Mouse (Mus musculus) kidney, adult 11 months (tissue): ENCODE measurements at regions not wholly inside any gene's neighbourhood (a gene's known extent, or its start where the extent isn't known, plus 50 kb on each side); places are given as distances from the start of the nearest gene placed in this dataset.

ENCODE experiments used
- DNase-seq: peaks from one replicate; pipeline ENCODE4 v3.0.0; 2022

DNA sequence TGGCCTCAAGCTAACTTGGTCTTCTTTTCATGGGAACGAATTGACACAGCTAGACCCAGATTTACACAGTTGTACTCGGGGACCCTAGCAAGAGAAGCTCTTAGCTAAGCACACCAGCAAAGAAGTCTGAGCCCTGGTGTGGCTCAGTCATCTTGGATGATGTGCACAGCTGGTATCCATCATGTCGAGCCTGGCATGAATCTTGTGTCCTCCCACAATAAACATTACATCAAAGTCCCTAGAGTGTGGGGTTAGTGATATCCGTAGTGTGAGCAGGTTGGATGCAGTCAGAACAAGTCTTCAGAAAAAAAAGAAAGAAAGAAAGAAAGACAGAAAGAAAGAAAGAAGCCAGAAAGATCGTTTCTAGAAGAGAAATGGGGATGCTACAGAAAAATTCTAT, 52.1 kb upstream of the Hmcn1 start:
- DNase-seq = no peak

DNA sequence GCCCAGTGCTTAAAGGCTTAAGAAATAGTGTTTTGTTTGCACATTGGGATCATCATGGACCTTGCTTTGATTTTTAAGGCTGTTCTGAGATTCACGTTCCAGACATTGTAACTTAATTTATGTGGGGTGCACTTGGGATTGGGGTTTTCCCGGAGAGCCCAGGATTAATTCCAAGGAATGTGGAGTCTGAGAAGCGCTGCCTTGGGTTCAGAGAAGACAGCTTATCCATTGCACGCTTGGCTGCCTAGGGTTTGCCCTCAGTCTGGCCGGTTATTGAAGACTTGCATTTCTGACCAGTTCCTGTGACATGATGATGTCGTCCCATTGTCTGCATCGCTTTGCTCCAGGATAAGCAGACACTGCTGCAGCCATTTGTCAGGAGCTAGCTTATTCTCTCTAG, 53.4 kb upstream of the Hmcn1 start:
- no peak for DNase-seq

DNA sequence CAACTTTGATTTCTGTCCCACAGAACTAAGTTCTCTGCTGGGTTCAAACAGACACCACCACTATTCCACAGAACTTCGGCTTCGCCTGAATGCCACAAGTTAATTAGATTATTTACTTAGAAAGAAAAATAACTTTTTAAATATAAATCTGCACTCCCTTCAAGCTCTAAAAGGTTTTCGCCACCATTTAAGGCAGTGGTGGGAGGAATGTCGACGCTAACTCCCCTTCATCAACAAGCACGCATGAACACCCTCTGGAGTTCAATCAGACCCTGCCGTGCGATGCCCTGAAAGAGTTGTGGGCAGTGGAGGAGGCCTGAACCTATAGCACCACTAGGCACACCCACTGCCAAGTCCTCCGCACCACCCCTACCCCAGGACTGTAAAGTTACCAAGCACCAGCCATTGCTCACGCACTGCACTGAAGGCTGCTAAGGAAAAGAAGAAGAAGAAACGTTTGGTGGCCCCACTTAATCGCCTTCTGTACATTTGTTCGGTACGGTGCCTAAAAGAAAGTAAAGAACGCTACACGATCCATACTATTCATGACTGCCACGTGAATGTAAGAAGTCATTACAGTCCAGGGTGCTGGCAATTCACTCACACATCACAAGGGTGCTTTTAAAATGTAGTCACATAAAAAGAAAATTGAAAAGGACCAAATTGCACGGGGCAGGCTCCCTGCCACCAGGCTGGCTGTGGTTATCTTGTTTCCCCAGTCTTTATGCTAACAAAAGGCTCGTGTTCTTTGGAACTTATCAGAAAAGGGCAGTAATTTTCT, 56.7 kb upstream of the Hmcn1 start:
- no peak for DNase-seq

DNA sequence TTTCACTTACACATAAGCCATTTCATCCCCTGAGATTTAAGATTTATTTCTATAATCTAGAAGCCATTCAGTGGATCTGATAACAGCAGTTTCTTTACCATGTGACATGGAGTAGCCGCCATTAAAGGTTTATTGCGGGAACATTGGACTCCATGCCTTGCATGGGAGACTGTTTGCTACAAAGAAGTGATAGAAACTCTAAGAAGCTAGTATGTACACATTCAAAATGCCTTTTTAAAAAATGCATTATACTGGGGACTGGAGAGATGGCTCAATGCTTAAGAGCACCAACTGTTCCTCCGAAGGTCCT, 57.2 kb upstream of the Hmcn1 start:
- DNase-seq = no peak

DNA sequence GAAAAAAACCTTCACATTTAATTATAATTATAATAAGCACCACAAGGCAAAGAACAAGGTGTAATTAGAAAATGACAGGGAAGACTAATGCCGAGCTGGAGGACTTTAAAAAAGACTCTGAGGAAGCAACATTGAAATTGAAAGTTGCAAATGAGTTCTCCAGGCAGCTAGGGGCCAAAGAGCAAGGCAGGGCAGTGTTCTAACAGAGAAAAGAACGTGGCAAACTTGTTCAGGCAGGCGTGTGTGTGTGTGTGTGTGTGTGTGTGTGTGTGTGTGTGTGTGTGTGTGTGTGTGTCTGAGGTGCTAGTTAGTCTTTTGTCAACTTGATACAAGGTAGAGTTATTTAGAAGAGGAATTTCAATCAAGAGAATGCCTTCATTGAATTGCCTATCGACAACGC, 60.0 kb upstream of the Hmcn1 start:
- DNase-seq = no peak

DNA sequence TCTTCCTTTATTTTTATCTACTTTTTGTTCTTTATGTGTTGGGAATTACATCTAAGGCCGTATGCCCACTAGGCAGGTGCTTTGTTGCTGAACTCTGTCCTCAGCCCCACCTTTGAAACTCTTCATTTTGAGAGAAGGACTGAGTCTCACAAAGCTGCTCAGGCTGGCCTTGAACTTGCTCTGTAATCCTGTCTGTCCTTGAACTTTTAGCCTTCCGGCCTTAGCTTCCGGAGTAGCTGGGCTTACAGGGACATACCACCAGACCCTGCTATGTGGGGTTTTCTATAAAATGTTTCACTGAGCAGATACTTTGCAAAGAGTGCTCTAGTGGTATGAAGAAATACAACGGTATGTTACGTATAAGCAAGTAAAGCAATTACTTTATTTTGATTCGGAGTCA, 62.2 kb upstream of the Hmcn1 start:
- DNase-seq = no peak

DNA sequence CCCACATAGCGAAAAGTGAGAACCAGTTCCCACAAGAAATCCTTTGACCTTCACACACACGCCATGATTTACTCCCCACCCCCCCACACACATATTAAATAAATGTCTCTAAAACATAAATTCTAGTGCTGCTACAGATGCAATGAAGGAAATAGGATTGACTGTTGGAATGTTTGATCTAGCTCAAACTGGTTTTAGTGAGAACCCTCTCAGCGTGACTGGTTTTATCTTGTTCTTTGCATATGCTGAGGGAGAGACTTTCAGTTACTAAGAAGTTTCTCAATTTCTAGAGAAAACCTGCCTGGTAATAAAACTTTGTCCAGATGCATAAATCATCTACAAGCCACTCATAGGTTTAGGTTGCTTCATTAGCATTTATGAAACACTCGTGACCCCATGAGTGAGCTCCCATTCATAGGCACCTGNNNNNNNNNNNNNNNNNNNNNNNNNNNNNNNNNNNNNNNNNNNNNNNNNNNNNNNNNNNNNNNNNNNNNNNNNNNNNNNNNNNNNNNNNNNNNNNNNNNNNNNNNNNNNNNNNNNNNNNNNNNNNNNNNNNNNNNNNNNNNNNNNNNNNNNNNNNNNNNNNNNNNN, 66.4 kb upstream of the Hmcn1 start:
- peak; percentile 42 for DNase-seq

DNA sequence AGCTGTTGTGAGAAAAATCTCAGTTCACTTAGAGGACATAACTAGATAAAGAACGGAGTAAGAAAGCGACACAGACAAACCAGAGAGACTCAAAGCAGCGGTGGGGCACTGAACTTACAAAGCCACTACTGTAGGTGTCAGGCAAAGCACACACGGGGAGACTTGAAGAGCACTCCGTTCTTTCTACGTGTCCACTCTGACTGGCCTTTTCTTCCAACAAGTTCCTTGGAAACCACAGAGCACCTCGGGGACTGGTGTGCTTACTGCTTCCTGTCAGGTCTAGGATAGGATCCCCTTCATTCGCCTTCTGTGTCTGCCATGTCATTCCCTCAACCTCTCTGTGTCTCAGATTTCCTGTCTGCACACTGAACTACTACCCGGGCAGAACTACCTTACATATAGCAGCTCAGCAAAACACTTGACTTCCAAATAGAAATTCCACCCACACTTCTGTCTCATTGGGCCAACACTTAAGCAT, 71.9 kb upstream of the Hmcn1 start:
- DNase-seq = no peak

DNA sequence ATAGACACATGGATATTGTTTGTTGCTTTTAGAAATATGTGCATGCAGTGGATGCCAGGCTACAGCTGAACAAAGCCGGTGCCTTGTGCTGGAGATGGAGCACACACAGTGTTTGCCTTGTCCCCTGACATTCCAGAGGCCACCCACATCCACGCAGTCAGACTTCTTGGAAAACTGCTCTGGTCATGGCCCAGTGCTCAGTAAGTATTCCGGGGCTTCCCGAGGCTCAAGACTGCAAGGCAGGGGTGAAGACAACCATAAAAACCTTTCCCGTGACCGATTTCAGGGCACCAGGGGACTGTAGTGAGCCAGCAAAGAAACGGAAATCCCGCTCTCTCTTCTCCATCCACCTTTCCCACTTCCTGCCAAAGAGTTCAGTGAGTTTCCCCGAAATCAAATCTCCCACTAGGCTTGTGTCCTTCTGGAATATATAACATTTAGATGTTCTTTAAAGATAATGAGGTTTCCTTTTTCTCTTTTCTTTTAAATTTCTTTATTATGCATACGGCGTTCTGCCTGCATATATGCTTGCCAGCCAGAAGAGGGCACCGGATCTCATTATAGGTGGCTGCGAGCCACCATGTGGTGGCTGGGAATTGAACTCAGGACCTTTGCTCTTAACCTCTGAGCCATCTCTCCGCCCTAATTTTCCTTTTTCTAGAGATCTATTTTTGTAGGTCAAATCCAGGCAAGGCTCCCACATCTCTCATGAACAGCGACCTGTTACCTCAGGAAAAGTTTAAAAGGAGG, 73.3 kb upstream of the Hmcn1 start:
- peak; percentile 77 for DNase-seq

DNA sequence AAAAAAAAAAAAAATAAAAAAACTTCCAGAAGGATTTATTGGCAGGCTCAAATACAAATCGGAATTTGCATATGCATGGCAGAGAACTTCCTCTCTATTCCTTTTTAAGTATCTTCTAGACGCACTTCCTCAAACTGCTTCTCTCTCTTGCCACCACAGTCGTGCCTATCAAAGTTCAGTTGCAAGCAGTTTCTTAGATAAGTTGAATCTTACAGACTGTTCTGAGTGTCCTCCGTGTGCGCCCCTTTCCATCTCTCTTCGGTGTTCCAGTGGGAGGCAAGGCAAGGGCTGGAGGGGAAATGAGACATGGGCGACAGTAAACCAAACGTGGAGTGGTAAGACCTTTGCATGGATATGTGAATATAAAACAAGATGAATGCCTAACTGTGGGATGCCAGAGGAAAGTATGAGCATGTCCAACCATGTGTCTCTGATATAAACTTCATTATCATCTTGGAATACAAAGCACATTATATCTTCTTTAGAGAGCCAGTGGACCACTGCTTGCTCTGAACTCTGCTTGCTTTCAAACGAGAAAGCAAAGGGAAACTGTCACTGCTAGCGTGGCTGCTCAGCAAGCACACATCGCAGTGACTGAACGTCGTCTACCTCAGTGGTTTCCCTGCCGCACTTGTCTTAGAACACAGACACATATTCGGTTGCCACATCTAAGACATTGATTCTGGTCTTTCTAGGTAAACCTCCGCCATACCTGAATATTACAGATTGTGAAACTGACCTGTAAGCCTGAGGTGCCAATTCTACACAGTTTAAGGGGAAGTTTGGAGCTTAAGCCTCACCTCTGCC, 81.5 kb upstream of the Hmcn1 start:
- DNase-seq = no peak

DNA sequence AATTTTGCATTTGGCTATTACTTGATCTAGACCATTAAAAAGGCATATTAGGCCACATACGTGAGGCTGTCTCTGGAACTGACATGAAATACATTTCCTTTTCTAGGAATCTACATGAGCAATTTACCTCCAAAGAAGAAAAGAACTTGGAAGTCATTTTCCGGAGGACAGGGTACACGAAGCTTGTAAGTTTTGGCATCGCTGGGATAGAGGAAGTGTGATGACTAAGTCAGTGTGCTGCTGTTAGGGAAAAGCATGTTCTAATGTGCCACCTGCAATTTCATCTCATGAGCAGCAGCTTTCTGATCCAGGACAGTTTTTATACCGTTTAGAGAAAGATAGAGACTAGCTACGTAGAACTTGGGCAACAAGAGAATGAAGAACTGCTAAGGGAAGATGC, 82.3 kb upstream of the Hmcn1 start:
- no peak for DNase-seq

DNA sequence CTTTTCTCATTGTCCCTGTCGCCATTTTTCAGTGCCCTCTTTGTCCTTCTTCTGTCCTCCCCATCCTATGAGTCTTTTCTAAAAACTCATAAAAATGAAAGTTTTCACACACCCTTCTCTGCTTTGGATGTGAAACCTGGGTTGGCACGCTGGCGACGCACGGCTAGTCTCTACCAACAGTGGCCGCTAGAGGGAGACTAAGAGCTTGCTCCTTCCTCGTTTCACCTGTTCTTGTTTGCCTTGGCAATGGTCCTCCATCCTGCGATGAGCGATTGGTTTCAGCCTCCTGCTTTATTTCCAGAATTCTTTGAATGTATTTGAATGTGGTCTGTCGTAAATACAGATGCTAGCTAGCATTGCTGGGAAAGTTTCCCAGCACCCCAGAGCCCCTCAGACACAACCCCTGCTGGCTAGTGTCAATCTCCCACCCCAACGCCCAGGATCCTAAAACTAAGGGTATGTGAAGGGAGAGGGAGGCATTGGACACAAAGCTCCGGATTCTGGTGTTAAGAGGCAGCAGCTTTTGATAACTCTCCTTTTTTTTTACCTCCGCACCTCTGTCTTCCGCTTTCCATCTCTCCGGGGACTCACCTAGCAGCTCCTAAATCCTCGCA, 85.8 kb upstream of the Hmcn1 start:
- DNase-seq = peak; percentile 84

DNA sequence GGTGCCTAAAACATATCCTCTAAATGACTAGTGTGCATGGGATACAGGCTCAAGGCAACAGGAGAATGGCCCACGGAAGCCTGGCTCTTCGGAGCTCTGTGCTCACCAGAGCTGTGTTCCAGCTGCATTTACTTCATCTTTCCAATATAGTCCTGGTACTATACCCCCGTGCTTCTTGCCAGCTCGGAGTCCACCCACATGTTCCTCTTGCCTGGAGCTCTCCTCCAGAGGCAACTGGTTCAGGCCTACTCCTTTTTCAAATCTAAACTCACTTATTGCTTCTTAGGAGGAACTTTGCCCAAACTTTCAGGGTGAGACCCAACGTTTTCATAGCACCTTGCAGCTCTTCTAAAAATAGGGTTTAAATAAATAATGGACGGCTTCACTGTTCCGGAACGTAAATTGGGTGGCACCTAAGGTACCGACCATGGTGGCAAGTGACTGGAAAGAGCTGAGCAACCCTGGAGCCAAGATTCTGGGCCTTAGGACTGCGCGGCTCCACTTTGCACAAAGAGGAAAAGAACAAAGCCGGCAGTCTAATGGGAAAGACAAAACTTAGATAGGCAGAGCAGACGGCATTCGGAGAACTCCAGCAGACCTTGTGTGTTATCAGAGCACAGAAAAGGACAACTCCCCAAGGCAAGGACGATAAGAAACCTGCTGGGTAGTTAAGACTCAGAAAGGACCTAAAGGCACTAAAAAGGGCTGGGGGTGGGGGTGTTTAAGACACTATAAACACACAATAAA, 86.6 kb upstream of the Hmcn1 start:
- DNase-seq = no peak

DNA sequence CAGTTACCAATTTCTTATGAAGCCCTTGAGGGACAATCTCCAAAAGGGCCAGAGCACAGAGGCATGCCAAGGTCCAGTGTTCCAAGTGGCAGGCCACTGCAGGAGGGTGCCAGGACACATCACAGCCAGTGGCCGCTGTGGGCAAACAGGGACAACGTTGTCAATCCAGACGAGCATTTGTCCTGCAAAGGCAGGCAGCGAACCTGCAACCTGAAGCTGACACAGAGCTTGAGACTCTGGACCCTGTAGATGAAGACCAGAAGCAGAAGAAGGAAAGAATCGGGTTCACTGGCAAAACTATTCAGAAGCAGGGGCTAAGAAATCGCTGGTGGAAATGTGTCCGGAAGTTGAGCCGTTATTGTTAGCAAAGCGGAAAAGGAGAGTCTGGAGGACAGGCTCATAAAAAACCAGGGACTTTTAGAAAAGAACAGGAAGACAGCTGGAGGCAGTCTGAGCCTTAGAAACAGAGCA, 87.3 kb upstream of the Hmcn1 start:
- DNase-seq = peak; percentile 48

DNA sequence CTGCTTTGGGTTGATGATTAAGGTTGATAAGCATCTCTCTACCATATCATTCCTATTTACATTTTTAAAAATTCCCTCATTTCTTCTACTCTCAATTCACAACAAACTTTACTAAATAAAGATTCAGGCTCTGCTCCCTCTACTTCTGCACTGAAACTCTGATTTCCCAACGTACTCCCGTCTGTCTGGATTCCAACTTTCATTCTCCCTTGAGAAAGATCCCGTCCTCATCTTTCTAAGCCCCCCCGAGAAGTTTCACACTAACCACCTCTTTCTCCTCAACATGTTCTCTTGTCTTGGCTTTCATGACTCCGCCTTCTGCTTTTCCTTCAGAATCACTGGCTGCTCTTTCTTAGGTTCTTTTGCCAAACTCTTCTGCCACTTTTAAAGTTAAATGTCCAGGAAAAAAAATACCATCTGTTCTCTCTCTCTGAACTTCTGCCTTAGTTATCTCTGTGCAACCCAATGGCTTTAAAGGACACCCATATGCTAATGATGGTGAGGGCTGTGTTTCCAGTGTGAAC, 89.3 kb upstream of the Hmcn1 start:
- DNase-seq = no peak

DNA sequence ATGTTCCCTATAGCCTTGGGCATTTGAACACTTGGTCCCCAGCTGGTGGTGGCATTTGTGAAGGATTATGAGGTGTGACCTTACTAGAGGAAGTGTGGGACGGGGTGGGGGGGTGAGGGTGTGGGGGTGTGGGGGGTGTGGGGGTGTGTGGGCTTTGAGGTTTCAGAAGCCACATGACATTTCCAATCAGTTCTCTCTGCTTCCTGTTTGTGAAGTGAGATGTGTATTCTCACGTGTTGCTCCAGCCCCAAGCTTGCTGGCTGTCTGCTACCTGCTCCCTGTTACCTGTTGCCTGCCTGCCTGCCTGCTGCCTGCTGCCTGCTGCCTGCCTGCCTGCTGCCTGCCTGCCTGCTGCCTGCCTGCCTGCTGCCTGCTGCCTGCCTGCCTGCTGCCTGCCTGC, 90.6 kb upstream of the Hmcn1 start:
- DNase-seq = no peak

DNA sequence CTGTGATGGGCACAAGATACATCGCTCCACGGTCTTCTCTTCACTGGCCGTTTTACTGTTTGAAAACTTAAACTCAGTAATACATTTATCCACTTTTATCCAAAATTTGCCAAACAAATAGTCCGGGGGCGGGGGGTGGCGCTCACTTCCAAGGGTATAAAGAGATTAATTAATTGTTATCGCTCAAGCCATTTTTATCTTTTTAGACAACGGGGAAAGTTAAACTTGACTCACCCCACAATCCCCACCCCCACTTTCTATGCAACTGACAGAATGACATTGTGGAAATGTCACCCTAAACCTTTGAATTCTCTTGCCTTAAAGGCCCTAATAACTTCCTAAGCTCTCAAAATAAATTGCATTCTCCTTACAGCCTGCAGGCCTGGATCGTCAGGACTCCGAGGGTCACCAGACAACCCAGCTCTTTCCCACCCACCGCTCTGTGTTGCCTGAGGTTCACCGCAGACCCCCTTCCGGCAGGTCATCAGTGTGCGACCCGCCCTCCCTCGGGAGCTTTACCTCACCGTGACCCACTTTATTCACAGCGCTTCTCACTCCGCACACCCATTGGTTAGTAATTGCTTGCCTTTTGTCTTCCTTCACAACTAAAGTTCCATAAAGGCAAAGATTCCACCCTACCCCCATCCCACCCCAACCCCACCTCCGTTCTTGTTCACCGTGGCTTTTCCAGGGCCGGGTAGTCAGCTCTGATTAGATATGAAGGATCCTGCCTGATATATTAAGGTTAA, 93.0 kb upstream of the Hmcn1 start:
- DNase-seq = no peak

DNA sequence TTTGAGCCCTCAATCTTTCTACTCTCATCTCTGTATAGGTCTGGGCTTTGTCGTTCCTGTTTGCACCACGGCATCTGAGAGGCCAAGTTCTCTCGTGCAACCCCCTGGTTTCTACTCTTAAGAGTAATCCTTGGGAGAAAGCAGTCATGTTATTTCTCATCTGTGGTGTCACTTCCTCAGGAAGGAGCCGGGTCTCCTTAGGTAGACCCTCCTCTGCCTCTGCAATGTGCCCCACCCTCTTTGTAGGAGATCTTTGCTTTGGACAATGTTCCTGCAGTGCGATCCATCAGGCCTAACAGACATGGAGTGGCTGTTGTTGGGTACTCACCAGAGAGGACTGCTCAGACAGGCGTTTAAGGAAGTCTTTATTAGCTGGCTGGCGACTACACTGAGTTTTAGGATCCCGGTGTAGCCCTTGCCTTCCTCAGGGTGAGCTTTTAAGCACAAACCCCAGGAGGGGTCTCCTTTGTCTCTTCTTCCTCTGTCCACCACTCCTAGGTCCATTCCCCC, 94.0 kb upstream of the Hmcn1 start:
- DNase-seq = no peak

DNA sequence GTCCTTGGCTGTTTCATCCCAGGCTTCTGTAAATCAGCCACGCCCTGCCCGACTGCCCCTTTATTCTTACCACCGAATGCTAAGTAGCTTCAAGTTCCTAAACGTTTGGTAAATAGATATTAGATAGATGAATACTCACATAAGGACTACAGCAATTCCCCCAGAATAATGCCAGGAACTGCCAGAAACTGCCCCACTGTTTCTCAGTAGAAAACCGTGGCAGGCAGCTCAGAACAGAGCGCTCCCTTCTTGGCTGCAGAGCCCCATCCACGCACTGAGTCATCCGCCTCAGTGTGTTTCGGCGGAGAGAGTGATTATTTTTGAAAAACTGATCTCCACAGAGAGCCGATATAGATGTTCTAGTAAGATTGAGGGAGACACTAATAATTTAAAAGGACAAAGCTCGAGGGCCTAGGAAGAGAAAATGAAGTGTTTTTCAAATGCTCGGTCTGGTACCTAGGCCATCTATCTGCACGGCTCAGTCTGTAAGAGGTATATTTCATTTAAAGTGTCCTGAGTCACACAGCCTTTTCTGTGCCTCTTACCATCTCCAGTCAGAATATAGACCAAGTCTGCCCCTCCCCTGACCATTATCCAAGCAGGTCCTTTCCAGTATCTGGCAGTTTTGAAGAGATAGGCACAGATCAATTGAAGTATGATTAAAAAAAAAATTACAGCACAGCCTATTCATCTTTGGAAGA, 94.4 kb upstream of the Gm47985 start:
- DNase-seq = no peak

DNA sequence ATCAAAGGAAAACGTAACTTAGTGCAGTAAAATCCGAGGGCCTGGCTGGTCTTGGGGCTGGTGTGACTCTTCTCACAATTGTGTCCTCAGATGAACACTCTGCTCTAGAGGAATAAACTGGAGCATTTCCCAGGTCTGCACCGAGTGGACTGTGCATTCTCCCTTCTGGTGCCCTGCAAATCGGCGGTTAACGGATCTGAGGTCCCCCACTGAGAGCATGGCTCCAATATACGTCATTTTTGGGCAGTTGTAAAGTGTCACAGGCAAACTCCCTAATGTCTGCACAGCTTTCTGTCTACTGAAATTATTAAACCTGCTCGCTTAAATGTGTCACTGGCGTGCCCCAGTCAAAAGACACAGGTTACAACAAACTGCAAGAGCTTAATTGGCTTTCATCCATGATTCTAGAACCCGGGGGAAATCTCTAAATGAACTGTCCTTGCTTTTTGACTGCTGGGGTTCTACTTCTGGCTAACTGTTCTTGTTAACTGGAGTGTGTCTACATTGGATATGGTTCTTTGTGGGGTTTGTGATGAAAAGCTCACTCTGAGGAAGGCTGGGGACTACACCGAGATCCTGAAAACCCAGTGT, 93.7 kb upstream of the Gm47985 start:
- no peak for DNase-seq
